Mouse (Mus musculus) liver, postnatal 0 days (tissue): ENCODE measurements around the gene 2010111I01Rik.

Source experiments
- CTCF ChIP-seq: sonication (generic); IDR thresholded peaks from 2 replicates; pipeline ENCODE4 v1.5.1; 2016; ENCODE audit warnings: antibody characterized with exemption, low read depth
- EP300 ChIP-seq: IDR thresholded peaks from 2 replicates; pipeline ENCODE4 v1.6.1; 2016; ENCODE audit warnings: antibody characterized with exemption, low read depth, mild to moderate bottlenecking

GRCm38 (mm10) chr13:62972403-62972802 is 7.7 kb downstream of the 2010111I01Rik start:
- TF ChIP-seq CTCF, result no peak
- no peak for TF ChIP-seq EP300
